Mouse (Mus musculus): ENCODE data around the gene Eif3k. TPM values are rescaled to one million over a fixed set of nuclear protein-coding genes. Genes with fewer than 3 reads are reported as not detected.

Eif3k gene
- polyA plus RNA-seq, 1 experiment from 2014 or later: 446 TPM

DNA sequence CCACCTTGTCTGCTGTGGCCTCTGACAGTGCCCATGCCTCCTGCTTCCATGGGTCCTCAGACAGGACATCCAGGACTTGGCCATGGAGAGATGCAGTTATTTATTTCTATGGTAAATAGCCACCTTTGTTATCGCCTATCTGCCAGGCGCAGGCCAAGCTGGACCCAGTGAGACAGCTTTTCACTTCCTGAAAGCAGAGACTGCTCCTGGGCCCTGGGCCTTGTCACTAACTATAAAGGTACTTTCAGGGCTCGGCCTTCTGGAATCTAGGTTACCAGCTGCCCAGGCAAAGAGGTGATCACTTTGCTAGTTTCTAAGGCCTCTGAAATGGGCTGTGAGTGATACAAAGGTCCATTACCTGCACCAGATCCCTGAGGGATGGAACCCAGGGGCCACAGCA lies 56.9 kb downstream of the Eif3k start:
- Histone ChIP-seq H3K4me1 (peaks cover 57% of the 10 kb centered on the region), H3K27ac (peak overlapping the region; percentile 88), H3K27me3 (ENCODE audit: low read depth, poor library complexity, severe bottlenecking) (no peaks in the 10 kb centered on the region), H3K4me3 (peak overlapping the region; percentile 34; the same call in 1 of the 2 replicates), H3K9me3 (replicated peaks) (no peaks in the 10 kb centered on the region), H3K36me3 (peaks cover 48% of the 10 kb centered on the region)
- 84% methylated on average over 3 of the region's 3 CpGs for WGBS
- no peak for DNase-seq (ENCODE audit: low spot score)

DNA sequence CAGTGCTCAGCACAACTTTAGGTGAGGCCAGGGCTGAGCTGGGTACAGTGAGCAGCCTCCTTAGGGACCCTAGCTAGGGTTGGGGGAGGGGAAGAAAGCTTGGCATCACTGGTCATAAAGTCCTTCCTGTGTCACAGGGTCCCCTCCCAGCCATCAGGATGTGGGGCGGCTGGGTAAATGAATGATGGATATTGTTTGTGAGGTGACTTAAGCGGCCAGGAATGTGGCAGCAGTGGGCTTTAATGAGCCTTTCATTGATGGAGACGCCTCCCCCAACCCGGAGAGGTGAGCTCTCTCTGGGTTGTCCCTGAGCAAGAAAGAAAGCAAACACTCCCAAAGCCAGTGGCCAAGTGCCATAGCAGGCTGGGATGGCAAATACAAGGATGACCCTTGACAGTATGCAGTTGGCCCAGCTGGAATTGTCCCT lies 57.8 kb downstream of the Eif3k start:
- 13% methylated on average over 4 of the region's 4 CpGs for WGBS
- Histone ChIP-seq H3K27me3 (ENCODE audit: low read depth, poor library complexity, severe bottlenecking) (no peaks in the 10 kb centered on the region), H3K4me3 (peak overlapping the region; percentile 34; the same call in 1 of the 2 replicates), H3K4me1 (peaks cover 55% of the 10 kb centered on the region), H3K36me3 (peaks cover 50% of the 10 kb centered on the region), H3K9me3 (replicated peaks) (no peaks in the 10 kb centered on the region), H3K27ac (peak overlapping the region; percentile 88)
- DNase-seq (ENCODE audit: low spot score): peak; percentile 68

DNA sequence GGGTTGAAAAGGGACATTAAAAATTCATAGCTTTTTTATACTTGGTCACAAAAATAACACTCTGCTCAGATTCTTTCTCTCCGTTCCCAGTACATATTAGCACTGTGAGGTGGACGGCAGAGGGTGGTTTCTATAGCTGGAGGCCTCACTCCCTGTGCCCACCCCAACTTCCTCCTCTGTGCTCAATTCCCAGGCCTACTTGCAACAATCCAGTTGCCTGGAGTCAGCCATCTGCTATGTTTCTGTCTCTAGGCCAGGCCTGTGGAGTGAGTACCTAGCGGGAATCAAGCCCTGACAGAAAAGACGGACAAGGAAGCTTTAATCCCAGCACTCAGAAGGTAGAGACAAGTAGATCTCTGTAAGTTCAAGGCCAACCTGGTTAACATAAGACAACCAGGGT lies 59.1 kb downstream of the Eif3k start:
- WGBS: 91% methylated on average over 4 of the region's 4 CpGs
- H3K36me3 ChIP-seq: peaks cover 55% of the 10 kb centered on the region
- DNase-seq (ENCODE audit: low spot score): no peak

DNA sequence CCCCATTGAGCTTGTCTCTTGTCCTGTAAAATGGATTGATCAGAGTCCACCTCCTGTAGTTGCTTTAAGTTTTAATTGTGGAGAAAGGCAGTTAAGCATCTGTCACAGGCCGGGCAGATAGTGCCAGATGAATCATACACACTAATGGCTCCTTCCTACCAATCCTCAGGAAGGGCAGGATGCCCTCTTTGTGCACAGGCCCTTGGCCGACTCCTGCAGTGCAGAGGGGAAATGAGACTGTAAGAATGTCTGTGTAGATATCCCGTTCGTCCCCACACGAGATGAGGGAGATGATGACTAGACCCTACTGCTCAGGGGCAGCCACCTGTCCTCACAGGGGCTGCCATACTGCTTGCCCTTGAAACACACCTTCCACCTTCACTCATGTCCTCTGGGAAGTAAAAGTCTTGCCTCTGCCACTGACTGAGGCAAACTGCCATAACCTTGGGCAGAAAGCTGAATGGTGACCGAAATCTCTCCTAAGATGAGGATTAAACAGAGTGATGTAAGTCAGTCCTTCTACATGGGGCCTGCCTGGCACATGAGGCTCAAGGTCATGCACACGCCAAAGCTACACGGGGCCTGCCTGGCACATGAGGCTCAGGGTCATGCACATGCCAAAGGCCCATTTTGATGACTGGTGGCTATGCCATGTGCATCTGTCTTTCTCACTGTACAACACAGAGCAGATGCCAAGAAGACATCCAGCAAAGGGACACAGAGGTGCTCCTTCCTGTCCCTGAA lies 59.8 kb downstream of the Eif3k start:
- Histone ChIP-seq H3K4me1 (peaks cover 64% of the 10 kb centered on the region), H3K27ac (peak overlapping the region; percentile 88; the same call in 1 of the 2 replicates), H3K36me3 (peaks cover 61% of the 10 kb centered on the region), H3K27me3 (ENCODE audit: low read depth, poor library complexity, severe bottlenecking) (no peaks in the 10 kb centered on the region), H3K4me3 (no peak overlapping the region), H3K9me3 (replicated peaks) (no peaks in the 10 kb centered on the region)
- WGBS: 92% methylated on average over 8 of the region's 8 CpGs
- DNase-seq (ENCODE audit: low spot score): no peak

More for the DNA sequence above, 59.1 kb downstream of the Eif3k start:
- no peaks in the 10 kb centered on the region for H3K27me3 ChIP-seq (ENCODE audit: low read depth, poor library complexity, severe bottlenecking)
- no peaks in the 10 kb centered on the region for H3K9me3 ChIP-seq (replicated peaks)
- no peak overlapping the region for H3K4me3 ChIP-seq
- peaks cover 64% of the 10 kb centered on the region for H3K4me1 ChIP-seq
- peak overlapping the region; percentile 88 for H3K27ac ChIP-seq

Other genes starting within 250 kb of the Eif3k start
- gene Mrps12, start 240.0 kb downstream of the Eif3k start, polyA plus RNA-seq (2016; fragmentation: Nextera tagmentation; extraction: Ambion mirVana): 152 and 186 TPM in 2 replicates
- 43.9 and 46.4 TPM in 2 replicates for gene Sars2, start 239.9 kb downstream of the Eif3k start, polyA plus RNA-seq (2016; fragmentation: Nextera tagmentation; extraction: Ambion mirVana)
- not detected in 2 replicates for gene Ccer2, start 225.7 kb downstream of the Eif3k start, polyA plus RNA-seq (2016; fragmentation: Nextera tagmentation; extraction: Ambion mirVana)
- gene Sirt2, start 215.1 kb downstream of the Eif3k start, polyA plus RNA-seq (2016; fragmentation: Nextera tagmentation; extraction: Ambion mirVana): 59.8 and 74.5 TPM in 2 replicates
- gene Nfkbib, start 214.4 kb downstream of the Eif3k start, polyA plus RNA-seq (2016; fragmentation: Nextera tagmentation; extraction: Ambion mirVana): 50.5 and 63.1 TPM in 2 replicates
- gene Rinl, start 192.9 kb downstream of the Eif3k start, polyA plus RNA-seq (2016; fragmentation: Nextera tagmentation; extraction: Ambion mirVana): 2.7 and 3.0 TPM in 2 replicates
- gene Hnrnpl, start 173.3 kb downstream of the Eif3k start, polyA plus RNA-seq (2016; fragmentation: Nextera tagmentation; extraction: Ambion mirVana): 335 and 336 TPM in 2 replicates
- gene Ech1, start 156.6 kb downstream of the Eif3k start, polyA plus RNA-seq (2016; fragmentation: Nextera tagmentation; extraction: Ambion mirVana): 69.1 and 90.7 TPM in 2 replicates
- 2.7 and 4.1 TPM in 2 replicates for gene Lgals4, start 148.0 kb downstream of the Eif3k start, polyA plus RNA-seq (2016; fragmentation: Nextera tagmentation; extraction: Ambion mirVana)
- 0.41 and 0.73 TPM in 2 replicates for gene Lgals7, start 118.0 kb downstream of the Eif3k start, polyA plus RNA-seq (2016; fragmentation: Nextera tagmentation; extraction: Ambion mirVana)
- 0.44 and 0.48 TPM in 2 replicates for gene Capn12, start 100.4 kb downstream of the Eif3k start, polyA plus RNA-seq (2016; fragmentation: Nextera tagmentation; extraction: Ambion mirVana)
- gene Actn4, start 19.5 kb downstream of the Eif3k start, polyA plus RNA-seq (2016; fragmentation: Nextera tagmentation; extraction: Ambion mirVana): 253 and 285 TPM in 2 replicates
- gene Map4k1, start 186 bp upstream of the Eif3k start, polyA plus RNA-seq (2016; fragmentation: Nextera tagmentation; extraction: Ambion mirVana): 18.9 and 19.4 TPM in 2 replicates
- 1.8 and 2.2 TPM in 2 replicates for gene Ryr1, start 143.3 kb upstream of the Eif3k start, polyA plus RNA-seq (2016; fragmentation: Nextera tagmentation; extraction: Ambion mirVana)
- gene Rasgrp4, start 153.0 kb upstream of the Eif3k start, polyA plus RNA-seq (2016; fragmentation: Nextera tagmentation; extraction: Ambion mirVana): 0.60 and 0.70 TPM in 2 replicates
- gene Fam98c, start 174.4 kb upstream of the Eif3k start, polyA plus RNA-seq (2016; fragmentation: Nextera tagmentation; extraction: Ambion mirVana): 10.7 and 11.2 TPM in 2 replicates
- 0.29 and 0.38 TPM in 2 replicates for gene Ggn, start 188.3 kb upstream of the Eif3k start, polyA plus RNA-seq (2016; fragmentation: Nextera tagmentation; extraction: Ambion mirVana)
- gene Spred3, start 188.5 kb upstream of the Eif3k start, polyA plus RNA-seq (2016; fragmentation: Nextera tagmentation; extraction: Ambion mirVana): 2.7 and 3.3 TPM in 2 replicates
- gene Psmd8, start 198.8 kb upstream of the Eif3k start, polyA plus RNA-seq (2016; fragmentation: Nextera tagmentation; extraction: Ambion mirVana): 321 and 323 TPM in 2 replicates
- gene Catsperg1, start 232.2 kb upstream of the Eif3k start, polyA plus RNA-seq (2016; fragmentation: Nextera tagmentation; extraction: Ambion mirVana): 0.06 and 0.45 TPM in 2 replicates